Mouse (Mus musculus): ENCODE results near the gene Sult4a1.
"Not testable (repeated sequence)": the region's sequence is repeated elsewhere in the genome, so short reads cannot be mapped to it uniquely, and the experiment has no call there.

Gene Sult4a1

DNA sequence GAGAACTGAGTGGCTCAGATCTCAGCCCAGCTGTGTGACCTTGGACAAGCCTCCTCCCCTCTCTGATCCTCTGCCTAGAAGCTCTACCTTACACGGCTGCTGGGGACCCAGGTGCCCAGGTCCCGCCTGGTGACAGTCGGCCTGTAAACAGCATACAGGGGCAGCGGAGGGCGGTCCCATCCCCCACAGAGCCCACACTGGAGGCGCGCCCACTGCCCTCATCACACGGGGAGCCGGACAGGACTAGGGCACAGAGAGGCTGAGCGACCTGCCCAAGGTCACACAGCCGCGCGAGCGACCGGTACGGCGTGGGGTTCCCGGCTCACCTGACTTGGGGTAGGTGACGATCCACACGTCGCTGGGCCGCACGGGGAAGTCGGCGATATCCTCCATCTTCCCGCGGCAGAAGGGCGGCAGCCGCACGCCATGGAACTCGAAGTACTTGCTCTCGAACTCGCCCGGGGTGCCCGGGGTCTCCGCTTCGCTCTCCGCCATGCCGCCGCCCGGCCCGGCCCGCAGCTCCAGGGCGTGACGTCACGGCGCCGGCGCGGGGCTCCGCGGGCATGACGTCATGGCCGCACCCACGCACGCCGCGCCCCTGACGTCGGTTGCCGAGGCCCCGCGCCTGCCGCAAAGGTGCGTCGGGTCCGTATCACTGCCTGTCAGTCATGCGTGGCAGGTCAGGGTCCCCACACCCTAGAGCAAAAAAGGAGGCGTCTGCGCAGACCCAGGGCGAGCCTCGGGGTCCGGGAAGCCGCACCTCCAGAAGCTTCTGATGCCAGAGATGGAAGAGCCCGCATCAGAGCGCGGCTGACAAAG lies at the start of gene Sult4a1:
Gene Sult4a1 (minus strand): TSS at position 650 of the 819 bp plus-strand sequence.
- peak; percentile 8 for DNase-seq (ENCODE audit: inconsistent ontology term)

- no peak for DNase-seq (ENCODE audit: inconsistent ontology term)
Measured at GRCm38 (mm10) chr15:84140929-84141328, 35.4 kb upstream of the Sult4a1 start.

DNA sequence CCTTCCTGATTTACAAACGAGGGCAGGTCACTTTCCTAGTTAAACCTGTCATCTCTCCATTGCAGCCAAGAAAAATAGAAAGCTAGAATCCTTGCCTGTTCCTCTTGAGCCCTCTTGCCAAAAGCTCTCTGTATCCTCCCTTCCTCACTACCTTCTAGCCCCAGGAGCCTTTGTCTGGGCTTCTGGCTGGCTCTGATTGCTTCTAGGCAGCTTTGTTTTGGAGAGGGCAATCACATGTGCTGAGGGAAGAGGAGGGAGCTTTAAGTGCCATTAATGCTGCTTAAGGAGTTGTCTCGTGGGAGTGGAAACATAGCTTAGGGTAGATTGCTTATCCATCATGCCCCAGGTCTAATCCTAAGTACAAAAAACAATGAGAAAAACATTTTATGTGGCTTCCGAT lies 34.6 kb upstream of the Sult4a1 start:
- no peak for DNase-seq (ENCODE audit: inconsistent ontology term)

GRCm38 (mm10) chr15:84139592-84140005 lies 34.0 kb upstream of the Sult4a1 start:
- DNase-seq (ENCODE audit: inconsistent ontology term), result no peak

DNA sequence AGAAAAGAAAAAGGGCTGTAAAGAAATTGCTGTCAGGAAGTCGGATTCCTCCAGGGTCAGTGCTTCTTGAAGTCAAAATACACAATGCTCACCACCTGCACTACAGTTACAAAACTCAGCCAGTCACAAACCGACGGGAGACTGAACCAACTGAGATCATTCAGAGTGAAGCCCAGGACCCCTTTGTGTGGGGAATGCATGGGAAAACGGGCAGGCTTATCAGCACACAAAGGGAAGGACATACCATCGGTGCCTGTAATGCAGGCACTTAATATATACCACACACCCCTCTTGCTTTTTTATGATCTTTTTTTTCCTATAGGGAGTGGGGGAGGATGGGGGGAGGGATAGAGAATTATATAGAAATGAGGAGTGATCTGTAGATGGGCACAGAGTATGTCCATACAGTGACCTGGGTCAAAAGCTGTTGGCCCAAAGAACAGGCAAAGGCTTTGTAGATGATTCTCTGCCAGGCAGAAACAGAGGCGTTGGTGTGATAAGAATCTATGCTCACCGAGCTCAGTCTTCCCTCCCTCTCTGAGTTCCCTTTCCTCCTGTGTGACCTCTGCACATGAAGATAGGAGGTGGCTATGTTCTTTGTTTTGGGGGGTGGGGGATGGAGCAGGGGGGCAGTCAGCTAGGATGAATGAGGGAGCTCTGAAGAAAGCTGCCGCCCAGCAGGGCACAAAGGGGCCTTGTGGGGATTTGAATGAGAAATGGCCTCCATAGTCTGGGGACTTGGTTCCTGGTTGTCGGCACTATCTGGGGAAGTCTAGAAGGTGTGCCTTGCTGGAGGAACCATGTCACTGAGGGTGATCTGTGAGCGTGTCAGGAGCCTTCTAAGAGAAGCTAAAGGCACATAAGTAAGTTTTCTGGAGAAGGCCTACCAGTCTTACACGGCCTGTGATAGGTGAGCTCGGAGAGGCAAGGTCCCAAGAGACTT lies 31.2 kb upstream of the Sult4a1 start:
- DNase-seq (ENCODE audit: inconsistent ontology term), result no peak

GRCm38 (mm10) chr15:84135472-84135871 lies 29.9 kb upstream of the Sult4a1 start:
- DNase-seq (ENCODE audit: inconsistent ontology term), result peak; percentile 20

- no peak for DNase-seq (ENCODE audit: inconsistent ontology term)
Measured at GRCm38 (mm10) chr15:84133440-84133839, 27.9 kb upstream of the Sult4a1 start.

- no peak for DNase-seq (ENCODE audit: inconsistent ontology term)
Measured at GRCm38 (mm10) chr15:84131971-84132370, 26.4 kb upstream of the Sult4a1 start.

DNA sequence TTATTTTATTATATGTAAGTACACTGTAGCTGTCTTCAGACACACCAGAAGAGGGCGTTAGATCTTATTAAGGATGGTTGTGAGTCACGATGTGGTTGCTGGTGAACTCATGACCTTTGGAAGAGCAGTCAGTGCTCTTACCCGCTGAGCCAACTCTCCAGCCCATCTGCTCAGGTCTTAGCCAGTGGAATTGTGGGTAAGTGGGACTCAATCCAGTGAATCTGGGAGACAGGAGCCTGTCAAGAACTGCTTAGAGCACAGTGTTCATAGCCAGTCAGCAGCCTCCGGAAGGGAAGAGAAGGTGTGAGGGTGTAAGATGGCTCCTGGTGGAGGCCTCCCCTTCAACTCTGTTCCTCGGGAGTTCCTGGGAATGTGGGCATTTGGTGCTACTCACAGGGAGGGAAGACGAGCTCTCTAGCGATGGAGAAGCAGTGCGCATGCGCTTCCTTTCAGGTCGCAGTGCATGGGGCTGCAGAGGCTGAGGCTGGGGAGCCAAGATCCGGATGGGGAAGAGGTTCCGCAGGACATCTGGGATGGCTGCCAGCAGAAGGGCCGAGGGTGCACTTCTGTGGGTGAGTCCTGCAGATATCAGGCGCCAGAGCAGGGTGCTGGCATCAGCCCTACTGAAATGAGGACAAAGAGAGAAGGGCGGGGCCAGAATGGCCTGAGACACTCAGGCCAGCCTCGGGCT lies 25.7 kb upstream of the Sult4a1 start:
- peak; percentile 17 for DNase-seq (ENCODE audit: inconsistent ontology term)

- no peak for DNase-seq (ENCODE audit: inconsistent ontology term)
Measured at GRCm38 (mm10) chr15:84126871-84127270, 21.3 kb upstream of the Sult4a1 start.

DNA sequence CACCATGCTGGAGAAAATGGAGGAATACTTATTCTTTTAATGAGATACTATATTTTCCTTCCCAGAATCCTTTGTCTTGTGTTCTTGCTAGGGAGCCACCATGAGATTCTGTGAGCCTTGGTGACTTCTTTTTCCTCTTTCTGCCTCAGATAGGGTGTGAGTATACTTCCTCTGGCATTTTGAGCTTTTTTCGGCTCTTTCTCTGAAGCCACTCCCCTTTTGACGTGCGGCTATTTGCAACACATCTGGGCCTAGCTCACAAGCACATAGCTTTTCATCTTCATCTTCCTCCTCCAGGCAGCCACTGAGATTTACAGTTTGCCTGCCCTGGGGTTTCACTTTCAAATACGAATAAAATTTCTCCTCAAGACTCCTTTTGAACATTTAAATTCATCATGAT lies 20.9 kb upstream of the Sult4a1 start:
- no peak for DNase-seq (ENCODE audit: inconsistent ontology term)

- no peak for DNase-seq (ENCODE audit: inconsistent ontology term)
Measured at GRCm38 (mm10) chr15:84124086-84124485, 18.5 kb upstream of the Sult4a1 start.

- DNase-seq (ENCODE audit: inconsistent ontology term), result no peak
Measured at GRCm38 (mm10) chr15:84123075-84123474, 17.5 kb upstream of the Sult4a1 start, which contains the start of gene Pnpla5. Pnpla5 (minus strand) TSS chr15:84123175.

GRCm38 (mm10) chr15:84121036-84121435 lies 15.5 kb upstream of the Sult4a1 start:
- DNase-seq (ENCODE audit: inconsistent ontology term), result no peak

DNA sequence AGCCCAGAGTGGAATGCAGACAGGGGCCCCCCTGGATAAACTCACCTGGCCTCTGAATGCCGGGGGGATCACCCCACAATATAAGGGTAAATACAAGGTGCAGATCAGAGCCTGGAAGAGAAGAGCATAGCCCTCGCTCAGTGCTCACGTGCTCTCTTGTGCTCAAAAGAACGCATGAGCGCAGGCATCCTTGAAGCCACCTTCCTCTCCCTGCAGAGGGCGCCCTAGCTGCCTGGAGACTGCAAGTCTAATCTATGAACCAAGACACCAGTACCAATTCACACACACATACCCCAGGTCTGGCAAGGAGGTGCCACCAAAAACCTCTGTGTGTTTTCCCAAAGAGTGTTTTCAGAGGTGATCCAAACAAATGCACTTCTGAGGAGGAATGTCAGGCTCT lies 15.1 kb upstream of the Sult4a1 start:
- no peak for DNase-seq (ENCODE audit: inconsistent ontology term)

- DNase-seq (ENCODE audit: inconsistent ontology term), result no peak
Measured at GRCm38 (mm10) chr15:84116466-84116865, 10.9 kb upstream of the Sult4a1 start.

DNA sequence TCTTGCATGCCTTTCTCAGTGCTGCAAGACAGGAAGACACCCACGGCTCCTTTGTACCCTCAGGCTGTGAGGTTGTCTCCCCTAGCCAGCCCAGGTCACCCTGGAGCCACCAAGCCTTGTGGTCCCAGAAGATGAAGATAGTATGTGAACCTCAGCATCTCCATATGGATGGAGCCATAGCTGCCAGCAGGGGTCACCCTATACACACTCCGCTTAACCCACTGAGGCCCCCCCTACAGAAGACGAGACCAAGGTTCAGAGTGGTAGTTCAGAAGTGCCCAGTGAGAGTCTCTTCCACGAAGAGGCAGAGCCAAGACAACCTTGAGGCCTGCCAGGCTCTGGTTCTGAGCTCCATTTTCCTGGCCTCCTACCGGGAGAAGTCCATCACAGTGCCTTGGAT lies 10.2 kb upstream of the Sult4a1 start:
- no peak for DNase-seq (ENCODE audit: inconsistent ontology term)

GRCm38 (mm10) chr15:84113873-84114272 lies 8.3 kb upstream of the Sult4a1 start:
- no peak for DNase-seq (ENCODE audit: inconsistent ontology term)

DNA sequence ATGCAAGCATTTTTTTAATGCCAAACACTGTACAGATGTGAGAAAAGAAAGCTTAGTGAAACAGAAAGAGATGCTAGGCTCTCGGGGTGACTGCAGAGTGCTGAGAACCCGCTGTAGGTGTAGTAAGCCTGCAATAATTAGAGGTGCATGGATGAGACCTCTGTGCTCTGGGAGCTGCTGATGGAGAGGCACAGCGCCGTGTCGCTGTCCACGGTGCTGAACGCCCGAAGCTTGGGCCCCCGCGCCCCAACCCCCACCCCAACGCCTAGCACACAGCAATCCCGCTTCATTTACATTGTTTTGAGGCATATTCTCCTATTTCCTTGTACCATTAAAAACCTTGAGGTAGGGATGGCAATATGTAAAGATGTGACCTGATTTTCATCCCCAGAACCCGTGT lies 3.3 kb upstream of the Sult4a1 start:
- peak; percentile 20 for DNase-seq (ENCODE audit: inconsistent ontology term)

DNA sequence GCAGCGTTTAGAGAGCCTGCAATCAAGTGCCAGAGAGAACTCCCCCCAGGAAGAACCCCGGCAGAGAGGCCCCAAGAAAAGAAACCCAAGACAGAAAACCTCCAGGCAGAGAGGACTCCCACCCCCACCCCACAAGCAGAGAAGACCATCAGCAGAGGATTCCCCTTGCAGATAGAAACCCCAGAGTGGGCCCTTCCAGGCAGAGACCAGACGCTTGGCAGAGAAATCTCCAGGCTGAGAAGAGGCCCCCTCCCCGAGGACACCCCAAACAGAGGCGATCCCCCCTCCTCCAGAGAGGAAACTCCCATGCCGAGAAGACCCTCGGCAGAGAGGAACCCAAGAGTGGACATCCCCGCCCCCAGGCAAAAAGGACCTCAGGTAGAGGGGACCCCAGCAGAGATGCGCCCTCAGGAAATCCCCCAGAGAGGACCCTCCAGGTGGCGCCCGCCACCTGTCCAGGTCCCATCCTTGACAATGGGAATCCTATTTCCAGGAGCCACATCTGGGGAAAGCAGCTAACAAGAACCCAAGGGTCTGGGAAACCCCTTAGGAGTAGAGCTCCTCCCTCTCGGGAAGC lies 458 bp upstream of the Sult4a1 start:
- no peak for DNase-seq (ENCODE audit: inconsistent ontology term)

DNA sequence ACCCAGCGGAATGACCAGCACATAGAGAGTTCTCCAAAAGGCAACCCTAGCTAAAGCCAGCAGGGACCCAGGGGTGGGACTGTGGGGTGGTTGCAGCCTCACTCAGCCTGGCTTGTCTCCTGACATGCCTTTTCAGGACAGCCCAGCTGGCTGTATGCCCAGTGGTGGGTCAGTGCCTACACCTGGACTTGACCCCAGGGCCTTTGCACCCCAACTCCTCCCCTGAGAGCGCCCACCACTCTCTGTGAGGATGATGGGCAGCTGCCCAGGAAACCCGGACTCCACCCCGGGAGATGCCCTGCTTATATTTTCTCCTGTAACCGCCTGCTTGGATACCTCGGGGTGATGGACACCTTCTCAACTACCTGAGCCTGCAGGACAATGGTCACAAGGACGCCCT lies 928 bp downstream of the Sult4a1 start:
- DNase-seq (ENCODE audit: inconsistent ontology term), result no peak

DNA sequence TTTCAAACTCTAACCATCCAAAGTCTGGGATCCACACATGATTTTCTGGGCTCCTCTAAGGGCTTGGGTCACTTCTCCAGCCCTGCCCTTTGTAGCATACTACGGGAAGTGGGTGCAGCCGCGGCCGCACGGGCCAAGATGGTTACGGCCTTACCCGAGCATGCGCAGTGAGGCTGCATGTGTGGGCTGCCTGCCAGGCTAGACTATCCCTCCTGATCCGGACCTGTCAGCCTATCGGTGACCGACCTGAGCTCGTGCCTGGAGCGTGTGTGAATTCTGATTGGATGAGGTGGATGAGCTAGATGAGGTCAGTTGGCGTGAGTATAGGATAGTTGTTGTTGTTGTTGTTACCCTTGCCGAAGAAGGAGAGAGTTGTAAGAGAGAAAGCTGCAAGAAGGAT lies 8.0 kb downstream of the Sult4a1 start:
- DNase-seq (ENCODE audit: inconsistent ontology term), result not testable (repeated sequence)

Measured in Muller cell, postnatal 12 days (primary cell).